ENCODE assay signal across 11 mouse cellular contexts in the genomic region with DNA sequence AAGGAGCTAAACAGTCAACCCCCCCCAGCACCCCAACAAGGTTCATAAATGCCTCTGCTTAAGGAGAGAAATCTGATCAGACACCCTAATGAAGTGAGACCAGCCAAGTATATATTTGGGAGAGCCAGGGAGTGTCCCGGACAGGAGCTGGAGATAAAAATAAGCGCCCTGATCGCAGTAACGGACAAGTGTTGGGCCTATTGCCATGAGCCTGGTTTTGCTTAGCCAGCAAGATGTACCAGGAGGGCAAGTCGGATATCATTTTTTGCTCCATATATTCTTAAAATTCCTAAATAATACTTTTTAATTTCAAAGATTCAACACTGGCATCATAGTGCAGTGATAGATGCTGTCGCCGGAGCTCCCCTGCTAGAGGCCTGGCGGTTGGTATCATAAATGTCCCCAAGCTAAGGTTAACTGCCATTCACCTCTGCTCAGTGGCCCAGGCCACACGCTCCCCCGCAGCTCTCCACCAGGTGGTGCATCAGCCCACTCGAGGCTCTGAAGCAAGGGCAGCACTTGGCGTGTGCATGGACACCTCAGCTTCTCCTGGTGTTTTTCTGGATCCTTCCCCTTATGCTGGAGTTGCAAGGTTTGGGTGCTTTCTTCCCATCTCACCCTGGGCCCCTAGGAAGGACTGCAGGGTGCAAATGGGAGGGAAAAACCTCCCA. TPM values are rescaled to one million over a fixed set of nuclear protein-coding genes. Genes with fewer than 3 reads are reported as not detected.
DNase-seq lines count a peak whose midpoint lies in the region; ATAC-seq lines count a peak whose summit lies in the region.
"Had no signal": no experiment of that assay in that cellular context is flagged by ENCODE, and none has a peak within 500 bp of the region (broad histone marks: within the 10 kb centered on the region; RNA-seq: fewer than 3 reads in every experiment).

No protein-coding gene starts in this region.

- 41% methylated on average over 12 of the region's 12 CpGs for WGBS in forebrain, embryonic 11.5 days
- 41% methylated on average over 12 of the region's 12 CpGs for WGBS in forebrain, embryonic 15.5 days
- WGBS in neural tube, embryonic 15.5 days, result 36% methylated on average over 12 of the region's 12 CpGs

- H3K27ac ChIP-seq in forebrain, embryonic 11.5 days (ENCODE audit: low read depth, low read length), result no peak overlapping the region
- H3K27ac ChIP-seq in forebrain, embryonic 15.5 days (replicated peaks), result no peak overlapping the region
- no peak overlapping the region for H3K27ac ChIP-seq in neural tube, embryonic 15.5 days (replicated peaks)
- H3K27ac ChIP-seq: liver, embryonic 15.5 days had no signal

- peaks cover 38% of the 10 kb centered on the region for H3K4me1 ChIP-seq in forebrain, embryonic 11.5 days (replicated peaks; ENCODE audit: control insufficient read depth, insufficient read depth, low read length)
- H3K4me1 ChIP-seq in forebrain, embryonic 15.5 days, result peaks cover 13% of the 10 kb centered on the region
- peaks cover 19% of the 10 kb centered on the region for H3K4me1 ChIP-seq in neural tube, embryonic 15.5 days

- no peak overlapping the region for H3K4me2 ChIP-seq in forebrain, embryonic 11.5 days (ENCODE audit: low read depth, low read length, severe bottlenecking)
- H3K4me2 ChIP-seq in forebrain, embryonic 15.5 days (replicated peaks), result no peak overlapping the region
- H3K4me2 ChIP-seq in neural tube, embryonic 15.5 days, result no peak overlapping the region
- H3K4me2 ChIP-seq: liver, embryonic 15.5 days had no signal

- no peaks in the 10 kb centered on the region for H3K36me3 ChIP-seq in forebrain, embryonic 11.5 days (ENCODE audit: control insufficient read depth, insufficient read depth, low read length)
- no peaks in the 10 kb centered on the region for H3K36me3 ChIP-seq in forebrain, embryonic 15.5 days
- H3K36me3 ChIP-seq in neural tube, embryonic 15.5 days, result no peaks in the 10 kb centered on the region
- H3K36me3 ChIP-seq: liver, embryonic 15.5 days had no signal

- H3K27me3 ChIP-seq in forebrain, embryonic 11.5 days (ENCODE audit: control insufficient read depth, insufficient read depth, low read length), result no peaks in the 10 kb centered on the region
- H3K27me3 ChIP-seq in forebrain, embryonic 15.5 days, result peaks cover 21% of the 10 kb centered on the region
- H3K27me3 ChIP-seq in neural tube, embryonic 15.5 days (replicated peaks), result peaks cover 10% of the 10 kb centered on the region

- ATAC-seq in forebrain, embryonic 11.5 days (replicated peaks; ENCODE audit: low FRiP score), result no peak
- no peak for ATAC-seq in forebrain, embryonic 15.5 days (replicated peaks)
- ATAC-seq in neural tube, embryonic 15.5 days (ENCODE audit: low FRiP score), result no peak
- ATAC-seq in hematopoietic stem cell, adult 5-6 weeks (replicated peaks in 1 of 2; ENCODE audit: insufficient read depth in 1 of 2, low FRiP score in 2 of 2, low TSS enrichment in 1 of 2, low read depth in 1 of 2, poor library complexity in 2 of 2, severe bottlenecking in 2 of 2), result peak; percentile 75 to 84; a peak in 2 of 4 replicates

- H3K9me3 ChIP-seq in forebrain, embryonic 11.5 days (ENCODE audit: control insufficient read depth, low read length), result no peaks in the 10 kb centered on the region
- no peaks in the 10 kb centered on the region for H3K9me3 ChIP-seq in forebrain, embryonic 15.5 days
- H3K9me3 ChIP-seq in neural tube, embryonic 15.5 days (replicated peaks), result no peaks in the 10 kb centered on the region
- H3K9me3 ChIP-seq: liver, embryonic 15.5 days had no signal

- no peak overlapping the region for H3K4me3 ChIP-seq in forebrain, embryonic 11.5 days (ENCODE audit: low read depth, low read length)
- H3K4me3 ChIP-seq in forebrain, embryonic 15.5 days, result no peak overlapping the region
- H3K4me3 ChIP-seq in neural tube, embryonic 15.5 days (replicated peaks), result no peak overlapping the region
- H3K4me3 ChIP-seq: liver, embryonic 15.5 days had no signal

- no peak overlapping the region for H3K9ac ChIP-seq in forebrain, embryonic 11.5 days (ENCODE audit: low read length)
- H3K9ac ChIP-seq in forebrain, embryonic 15.5 days (replicated peaks), result no peak overlapping the region
- no peak overlapping the region for H3K9ac ChIP-seq in neural tube, embryonic 15.5 days (replicated peaks)
- H3K9ac ChIP-seq: liver, embryonic 15.5 days had no signal

- DNase-seq in forebrain, embryonic 11.5 days (ENCODE audit: low spot score), result peak; percentile 73
- peak; percentile 40 for DNase-seq in neural tube, embryonic 10.5 days (ENCODE audit: extremely low spot score, low spot score)
- peak; percentile 26 for DNase-seq in thymus, postnatal 25 days
- no peak for DNase-seq in layer of hippocampus, adult 18-20 months (ENCODE audit: low spot score in 2 of 2)
- no peak for DNase-seq in right cerebral cortex, postnatal 10 days (ENCODE audit: low spot score in 2 of 2)

RNA-seq across cellular contexts. Expression of gene Lin28a, which starts 5.6 kb away (rescaled TPM):
- polyA plus RNA-seq in forebrain, embryonic 11.5 days (2014; fragmentation: Nextera tagmentation; extraction: Ambion mirVana), result 1.6 and 2.3 TPM in 2 replicates
- polyA plus RNA-seq in forebrain, embryonic 15.5 days (2015; fragmentation: Nextera tagmentation; extraction: Ambion mirVana), result not detected in 2 replicates
- 0.19 and 0.37 TPM in 2 replicates for polyA plus RNA-seq in neural tube, embryonic 15.5 days (2015; fragmentation: Nextera tagmentation; extraction: Ambion mirVana)
- 4.2 and 4.8 TPM in 2 replicates for total RNA-seq in hematopoietic stem cell, adult 5-6 weeks (2017)
- total RNA-seq in layer of hippocampus, adult 18-20 months (2021), result not detected
- polyA plus RNA-seq: cortical plate, adult 2 months; heart, embryonic 16.5 days had no signal

RNA-seq across cellular contexts. Expression of gene Dhdds, which starts 12.3 kb away (rescaled TPM):
- polyA plus RNA-seq in forebrain, embryonic 11.5 days (2014; fragmentation: Nextera tagmentation; extraction: Ambion mirVana), result 41.9 and 46.5 TPM in 2 replicates
- 52.8 and 56.7 TPM in 2 replicates for polyA plus RNA-seq in forebrain, embryonic 15.5 days (2015; fragmentation: Nextera tagmentation; extraction: Ambion mirVana)
- polyA plus RNA-seq in neural tube, embryonic 15.5 days (2015; fragmentation: Nextera tagmentation; extraction: Ambion mirVana), result 47.0 and 47.4 TPM in 2 replicates
- total RNA-seq in hematopoietic stem cell, adult 5-6 weeks (2017), result 19.2 and 25.5 TPM in 2 replicates
- 10 to 100 TPM; 56.6 to 61.9 TPM for total RNA-seq in layer of hippocampus, adult 18-20 months (2021)

RNA-seq across cellular contexts. Expression of gene Zfp683, which starts 40.6 kb away (rescaled TPM):
- not detected in 2 replicates for polyA plus RNA-seq in forebrain, embryonic 11.5 days (2014; fragmentation: Nextera tagmentation; extraction: Ambion mirVana)
- polyA plus RNA-seq in forebrain, embryonic 15.5 days (2015; fragmentation: Nextera tagmentation; extraction: Ambion mirVana), result not detected in 2 replicates
- not detected in 2 replicates for polyA plus RNA-seq in neural tube, embryonic 15.5 days (2015; fragmentation: Nextera tagmentation; extraction: Ambion mirVana)
- total RNA-seq in hematopoietic stem cell, adult 5-6 weeks (2017), result 1.4 TPM in 1 of 2 replicates, not detected in the other
- total RNA-seq in layer of hippocampus, adult 18-20 months (2021), result not detected
- polyA plus RNA-seq: cortical plate, adult 2 months; liver, embryonic 15.5 days had no signal

RNA-seq across cellular contexts. Expression of gene Hmgn2, which starts 44.5 kb away (rescaled TPM):
- polyA plus RNA-seq in forebrain, embryonic 11.5 days (2014; fragmentation: Nextera tagmentation; extraction: Ambion mirVana), result 4,212 and 4,469 TPM in 2 replicates
- polyA plus RNA-seq in forebrain, embryonic 15.5 days (2015; fragmentation: Nextera tagmentation; extraction: Ambion mirVana), result 2,070 and 2,100 TPM in 2 replicates
- 921 and 1,163 TPM in 2 replicates for polyA plus RNA-seq in neural tube, embryonic 15.5 days (2015; fragmentation: Nextera tagmentation; extraction: Ambion mirVana)
- total RNA-seq in hematopoietic stem cell, adult 5-6 weeks (2017), result 631 and 724 TPM in 2 replicates
- total RNA-seq in layer of hippocampus, adult 18-20 months (2021), result 100 to 1,000 TPM in 1 of 2 experiments, 10 to 100 TPM in 1; 98.1 to 114 TPM

RNA-seq across cellular contexts. Expression of gene Crybg2, which starts 47.6 kb away (rescaled TPM):
- 1.9 and 2.5 TPM in 2 replicates for polyA plus RNA-seq in forebrain, embryonic 11.5 days (2014; fragmentation: Nextera tagmentation; extraction: Ambion mirVana)
- 1.0 and 1.8 TPM in 2 replicates for polyA plus RNA-seq in forebrain, embryonic 15.5 days (2015; fragmentation: Nextera tagmentation; extraction: Ambion mirVana)
- 2.5 and 3.7 TPM in 2 replicates for polyA plus RNA-seq in neural tube, embryonic 15.5 days (2015; fragmentation: Nextera tagmentation; extraction: Ambion mirVana)
- 0.79 and 2.4 TPM in 2 replicates for total RNA-seq in hematopoietic stem cell, adult 5-6 weeks (2017)
- total RNA-seq in layer of hippocampus, adult 18-20 months (2021), result 1 to 10 TPM; 2.1 to 4.2 TPM

Comparison
In these comparisons a context has a peak if more than half of its experiments do, and no peak if none do; other contexts are left out.
1. ATAC-seq: peak in hematopoietic stem cell, adult 5-6 weeks (2 of 2); none in forebrain, embryonic 11.5 days (single experiment), forebrain, embryonic 15.5 days (single experiment) and neural tube, embryonic 15.5 days (single experiment).
2. DNase-seq: peak in forebrain, embryonic 11.5 days (single experiment), neural tube, embryonic 10.5 days (single experiment) and thymus, postnatal 25 days (single experiment); none in layer of hippocampus, adult 18-20 months (0 of 2) and right cerebral cortex, postnatal 10 days (0 of 2).